Mouse (Mus musculus): ENCODE measurements around the gene B4galnt3.

DNA sequence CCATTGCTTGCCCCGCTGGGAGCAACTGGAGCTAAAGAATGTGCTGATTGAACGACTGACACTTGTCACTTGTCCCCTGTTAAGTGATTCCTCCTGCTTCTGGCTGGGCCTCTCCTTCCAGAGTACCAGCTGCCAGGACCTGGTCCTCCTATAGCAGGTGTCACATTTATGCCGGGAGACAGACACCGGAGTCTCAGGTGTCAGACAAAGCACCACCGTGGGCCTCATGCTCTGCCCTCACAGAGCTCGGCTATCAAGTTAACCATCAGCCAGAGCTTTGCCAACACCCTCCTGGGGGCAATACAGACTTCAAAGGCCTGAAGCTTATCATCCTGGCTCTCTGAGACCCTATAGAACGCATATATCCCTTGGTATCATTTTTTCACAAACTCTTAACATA is 58.5 kb downstream of the B4galnt3 start:
- TF ChIP-seq POLR2A (IDR thresholded peaks at IDR 0.05; ENCODE audit: low read depth, low read length) (no peak), CTCF (IDR thresholded peaks at IDR 0.05; ENCODE audit: borderline replicate concordance, insufficient read depth, low read length) (no peak)
